Mouse (Mus musculus) kidney, adult 11 months (tissue): ENCODE data around the gene Gm3115.
"Not testable (repeated sequence)": the region's sequence is repeated elsewhere in the genome, so short reads cannot be mapped to it uniquely, and the experiment has no call there.

Experiments
- DNase-seq: peaks from one replicate; pipeline ENCODE4 v3.0.0; 2022

The Gm3115 gene

GRCm38 (mm10) chr14:4083820-4084219 lies at the start of gene Gm3115:
Gm3115 (plus strand) TSS chr14:4084120.
- DNase-seq: not testable (repeated sequence)

- DNase-seq: not testable (repeated sequence)
Measured at GRCm38 (mm10) chr14:4110426-4110825, 26.5 kb downstream of the Gm3115 start, which contains the start of gene Gm8108. Gm8108 (plus strand) TSS chr14:4110526.

GRCm38 (mm10) chr14:4141646-4142045 lies 57.7 kb downstream of the Gm3115 start:
- not testable (repeated sequence) for DNase-seq
